Mouse (Mus musculus): ENCODE data around the gene Pced1b. TPM values are rescaled to one million over a fixed set of nuclear protein-coding genes. Genes with fewer than 3 reads are reported as not detected.

Pced1b gene
- total and polyA plus RNA-seq, 3 experiments, result 6.6 to 41.1 (median 8.8) TPM

DNA sequence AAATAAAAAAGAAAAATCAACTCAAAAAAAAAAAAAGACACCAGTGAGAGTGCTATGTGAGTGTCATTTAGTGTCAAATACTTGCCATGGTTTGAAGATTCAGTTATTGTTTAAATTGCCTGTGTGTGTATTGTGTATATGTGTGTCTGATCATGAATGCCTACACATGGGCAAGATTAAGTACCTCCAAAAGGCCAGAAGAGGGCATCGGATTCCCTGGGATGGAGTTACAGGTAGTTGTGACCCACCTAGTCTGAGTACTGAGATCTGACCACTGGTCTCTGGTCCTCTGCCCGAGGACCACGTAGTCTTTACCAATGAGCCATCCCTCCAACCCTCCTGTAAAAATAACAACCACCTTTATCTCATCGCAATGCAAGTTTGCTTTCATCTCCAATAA, 7.5 kb downstream of the Pced1b start:
- Histone ChIP-seq H3K27me3 (ENCODE audit: insufficient read depth, low read length) (no peaks in the 10 kb centered on the region), H3K36me3 (replicated peaks) (no peaks in the 10 kb centered on the region), H3K9me3 (replicated peaks) (peaks cover 65% of the 10 kb centered on the region), H3K4me3 (ENCODE audit: low read depth, low read length) (no peak overlapping the region), H3K4me1 (ENCODE audit: insufficient read depth, low read depth, low read length) (no peaks in the 10 kb centered on the region)
- ATAC-seq (ENCODE audit: extremely low read depth, insufficient number of reproducible peaks, low FRiP score, poor library complexity, severe bottlenecking) (no peak), DNase-seq (ENCODE audit: low spot score) (no peak)
- TF ChIP-seq TAL1 (conservative IDR thresholded peaks at IDR 0.05; ENCODE audit: low read depth, low read length), result no peak
- TF ChIP-seq CTCF (IDR thresholded peaks at IDR 0.05; ENCODE audit: low read depth, low read length), result no peak
- no peak for TF ChIP-seq POLR2AphosphoS5 (IDR thresholded peaks at IDR 0.05; ENCODE audit: insufficient replicate concordance, low read depth, low read length)
- no peak for TF ChIP-seq GATA2 (IDR thresholded peaks at IDR 0.05; ENCODE audit: borderline replicate concordance, low read depth, low read length)
- TF ChIP-seq GATA1 (IDR thresholded peaks at IDR 0.05; ENCODE audit: borderline replicate concordance, low read length), result no peak

DNA sequence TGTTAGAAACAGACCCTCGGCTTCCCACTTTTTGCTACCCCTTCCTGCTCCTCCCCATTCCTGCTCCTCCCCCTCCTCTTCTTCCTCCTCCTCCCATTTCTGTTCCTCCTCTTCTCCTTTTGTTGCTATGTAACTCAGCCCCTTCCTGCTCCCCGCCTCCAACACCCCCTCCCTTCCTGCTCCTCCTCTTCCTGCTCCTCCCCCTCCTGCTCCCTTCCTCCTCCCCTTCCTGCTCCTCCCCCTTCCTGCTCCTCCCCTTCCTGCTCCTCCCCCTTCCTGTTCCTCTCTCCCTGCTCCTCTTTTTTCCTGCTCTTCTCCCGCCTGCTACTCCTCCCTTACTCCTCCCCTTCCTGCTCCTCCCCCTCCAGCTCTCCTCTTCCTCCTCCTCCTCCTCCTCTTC, 8.9 kb downstream of the Pced1b start:
- no peaks in the 10 kb centered on the region for H3K4me1 ChIP-seq (ENCODE audit: insufficient read depth, low read depth, low read length)
- no peaks in the 10 kb centered on the region for H3K27me3 ChIP-seq (ENCODE audit: insufficient read depth, low read length)
- TF ChIP-seq GATA2 (IDR thresholded peaks at IDR 0.05; ENCODE audit: borderline replicate concordance, low read depth, low read length), result no peak
- TF ChIP-seq TAL1 (conservative IDR thresholded peaks at IDR 0.05; ENCODE audit: low read depth, low read length), result no peak
- no peak for TF ChIP-seq GATA1 (IDR thresholded peaks at IDR 0.05; ENCODE audit: borderline replicate concordance, low read length)
- TF ChIP-seq POLR2AphosphoS5 (IDR thresholded peaks at IDR 0.05; ENCODE audit: insufficient replicate concordance, low read depth, low read length), result no peak
- no peak for TF ChIP-seq CTCF (IDR thresholded peaks at IDR 0.05; ENCODE audit: low read depth, low read length)
- no peak overlapping the region for H3K4me3 ChIP-seq (ENCODE audit: low read depth, low read length)
- no peaks in the 10 kb centered on the region for H3K36me3 ChIP-seq (replicated peaks)
- ATAC-seq (ENCODE audit: extremely low read depth, insufficient number of reproducible peaks, low FRiP score, poor library complexity, severe bottlenecking), result no peak
- peaks cover 60% of the 10 kb centered on the region for H3K9me3 ChIP-seq (replicated peaks)
- no peak for DNase-seq (ENCODE audit: low spot score)

DNA sequence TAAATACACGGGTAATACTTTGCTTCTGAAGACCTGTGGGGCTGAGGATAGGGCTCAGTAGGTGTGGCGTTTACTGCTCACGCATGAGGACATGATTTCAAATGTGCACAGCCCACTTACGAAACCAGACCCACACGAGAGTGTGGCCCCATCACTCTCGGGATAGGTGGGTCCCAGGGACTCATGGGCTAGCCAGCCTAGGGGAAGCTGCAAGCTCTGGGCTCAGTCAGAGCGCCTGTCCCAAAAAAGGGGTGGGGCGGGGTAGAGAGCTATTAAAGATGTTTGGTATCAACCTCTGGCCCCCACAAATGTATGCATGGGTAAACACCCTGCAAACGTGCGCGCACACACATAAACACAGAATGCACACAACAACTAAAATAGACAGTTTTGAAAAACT, 9.5 kb downstream of the Pced1b start:
- Histone ChIP-seq H3K4me3 (ENCODE audit: low read depth, low read length) (no peak overlapping the region), H3K36me3 (replicated peaks) (no peaks in the 10 kb centered on the region), H3K27me3 (ENCODE audit: insufficient read depth, low read length) (no peaks in the 10 kb centered on the region), H3K4me1 (ENCODE audit: insufficient read depth, low read depth, low read length) (no peaks in the 10 kb centered on the region), H3K9me3 (replicated peaks) (peaks cover 63% of the 10 kb centered on the region)
- DNase-seq (ENCODE audit: low spot score) (no peak), ATAC-seq (ENCODE audit: extremely low read depth, insufficient number of reproducible peaks, low FRiP score, poor library complexity, severe bottlenecking) (no peak)
- TF ChIP-seq POLR2AphosphoS5 (IDR thresholded peaks at IDR 0.05; ENCODE audit: insufficient replicate concordance, low read depth, low read length) (no peak), CTCF (IDR thresholded peaks at IDR 0.05; ENCODE audit: low read depth, low read length) (no peak), GATA1 (IDR thresholded peaks at IDR 0.05; ENCODE audit: borderline replicate concordance, low read length) (no peak), TAL1 (conservative IDR thresholded peaks at IDR 0.05; ENCODE audit: low read depth, low read length) (no peak)

DNA sequence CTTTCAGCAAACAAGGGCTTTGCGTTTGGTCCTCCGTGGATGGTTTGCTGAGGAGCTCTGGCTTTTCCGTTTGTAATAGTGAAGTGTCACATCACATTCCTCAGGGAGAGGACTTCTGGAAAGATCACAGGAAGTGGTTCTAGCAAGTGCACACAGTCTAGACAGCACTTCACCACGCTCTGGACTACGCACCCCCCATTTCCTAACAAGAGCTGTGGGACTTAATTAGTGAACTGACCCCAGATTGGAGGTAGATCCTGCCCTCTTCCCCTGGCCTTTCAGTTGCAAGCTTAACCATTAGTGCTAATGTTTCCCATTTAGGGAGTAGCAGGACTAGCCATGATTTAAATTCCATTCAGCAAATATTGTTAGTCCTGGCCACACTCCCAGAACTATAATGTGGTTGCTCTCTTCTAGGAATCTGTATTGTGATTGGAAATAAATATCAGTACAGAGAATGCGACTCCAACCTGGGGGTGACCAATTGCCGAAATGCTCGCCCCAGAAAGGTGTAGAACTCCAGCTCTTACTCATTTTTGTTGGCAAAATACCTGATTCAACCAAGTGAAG, 10.4 kb downstream of the Pced1b start:
- Histone ChIP-seq H3K9me3 (replicated peaks) (peaks cover 62% of the 10 kb centered on the region), H3K4me1 (ENCODE audit: insufficient read depth, low read depth, low read length) (no peaks in the 10 kb centered on the region), H3K36me3 (replicated peaks) (no peaks in the 10 kb centered on the region), H3K4me3 (ENCODE audit: low read depth, low read length) (no peak overlapping the region), H3K27me3 (ENCODE audit: insufficient read depth, low read length) (no peaks in the 10 kb centered on the region)
- DNase-seq (ENCODE audit: low spot score), result no peak
- ATAC-seq (ENCODE audit: extremely low read depth, insufficient number of reproducible peaks, low FRiP score, poor library complexity, severe bottlenecking), result no peak
- TF ChIP-seq GATA2 (IDR thresholded peaks at IDR 0.05; ENCODE audit: borderline replicate concordance, low read depth, low read length), result no peak
- no peak for TF ChIP-seq GATA1 (IDR thresholded peaks at IDR 0.05; ENCODE audit: borderline replicate concordance, low read length)
- no peak for TF ChIP-seq TAL1 (conservative IDR thresholded peaks at IDR 0.05; ENCODE audit: low read depth, low read length)
- no peak for TF ChIP-seq POLR2AphosphoS5 (IDR thresholded peaks at IDR 0.05; ENCODE audit: insufficient replicate concordance, low read depth, low read length)
- no peak for TF ChIP-seq CTCF (IDR thresholded peaks at IDR 0.05; ENCODE audit: low read depth, low read length)

DNA sequence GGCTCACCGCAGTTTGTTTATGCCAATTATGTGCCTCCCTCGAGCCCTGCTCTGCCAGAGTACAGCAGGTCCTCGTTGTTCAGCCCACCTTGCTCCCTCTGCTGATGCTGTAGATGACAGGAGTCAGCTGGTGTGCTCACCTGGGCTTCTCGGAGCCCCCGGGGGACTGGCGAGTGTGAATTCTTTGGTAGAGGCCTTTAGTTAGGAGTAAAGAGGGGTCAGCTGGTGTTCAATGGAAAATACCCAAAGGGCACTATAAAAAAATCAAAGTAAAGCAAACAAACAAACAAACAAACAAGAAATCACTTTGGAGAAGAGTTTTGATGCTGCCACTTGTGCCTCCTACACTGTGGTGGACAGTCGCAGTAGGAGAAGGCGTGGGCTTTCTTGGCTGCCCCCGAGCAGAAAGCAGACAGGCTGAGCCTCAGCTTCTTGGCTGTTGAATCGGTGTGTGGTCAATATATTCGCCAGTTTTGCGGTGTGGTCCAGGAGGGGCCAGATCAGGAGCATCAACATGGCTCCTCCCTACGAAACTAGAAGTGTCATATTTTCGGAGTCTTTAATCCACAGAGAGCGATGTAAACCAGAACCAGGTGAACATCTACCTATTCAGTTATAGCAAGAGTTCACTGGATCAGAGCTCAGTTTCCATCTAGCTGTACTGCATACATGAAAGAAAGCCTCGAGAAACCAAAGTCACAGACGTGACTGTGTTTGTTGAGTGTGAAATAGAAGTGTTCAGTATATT, 11.8 kb downstream of the Pced1b start:
- H3K27me3 ChIP-seq (ENCODE audit: insufficient read depth, low read length), result no peaks in the 10 kb centered on the region
- no peaks in the 10 kb centered on the region for H3K4me1 ChIP-seq (ENCODE audit: insufficient read depth, low read depth, low read length)
- H3K9me3 ChIP-seq (replicated peaks), result peaks cover 58% of the 10 kb centered on the region
- no peak overlapping the region for H3K4me3 ChIP-seq (ENCODE audit: low read depth, low read length)
- no peak for ATAC-seq (ENCODE audit: extremely low read depth, insufficient number of reproducible peaks, low FRiP score, poor library complexity, severe bottlenecking)
- no peaks in the 10 kb centered on the region for H3K36me3 ChIP-seq (replicated peaks)
- no peak for DNase-seq (ENCODE audit: low spot score)
- TF ChIP-seq POLR2AphosphoS5 (IDR thresholded peaks at IDR 0.05; ENCODE audit: insufficient replicate concordance, low read depth, low read length) (no peak), TAL1 (conservative IDR thresholded peaks at IDR 0.05; ENCODE audit: low read depth, low read length) (no peak), CTCF (IDR thresholded peaks at IDR 0.05; ENCODE audit: low read depth, low read length) (no peak), GATA1 (IDR thresholded peaks at IDR 0.05; ENCODE audit: borderline replicate concordance, low read length) (no peak), GATA2 (IDR thresholded peaks at IDR 0.05; ENCODE audit: borderline replicate concordance, low read depth, low read length) (no peak)

DNA sequence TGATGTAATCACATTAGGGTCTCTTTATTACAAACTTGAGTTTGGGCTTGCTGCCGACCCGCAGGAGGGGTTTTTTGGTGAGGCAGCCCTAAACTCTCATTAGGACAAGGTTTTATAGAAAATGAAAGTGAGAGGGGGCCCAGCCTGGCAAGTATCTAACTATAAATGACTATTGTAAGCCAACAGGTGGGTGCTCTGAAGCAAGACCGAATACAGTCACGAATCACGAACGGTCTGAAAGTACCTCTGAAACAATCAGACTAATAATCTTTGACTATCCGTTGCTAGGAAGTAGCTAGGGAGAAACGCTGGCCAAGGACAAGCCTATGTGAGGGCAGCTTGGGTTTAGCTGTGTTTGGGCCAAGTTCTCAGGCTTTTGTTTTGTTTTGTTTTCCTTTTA, 12.4 kb downstream of the Pced1b start:
- Histone ChIP-seq H3K4me1 (ENCODE audit: insufficient read depth, low read depth, low read length) (no peaks in the 10 kb centered on the region), H3K27me3 (ENCODE audit: insufficient read depth, low read length) (no peaks in the 10 kb centered on the region), H3K36me3 (replicated peaks) (no peaks in the 10 kb centered on the region), H3K4me3 (ENCODE audit: low read depth, low read length) (no peak overlapping the region), H3K9me3 (replicated peaks) (peaks cover 62% of the 10 kb centered on the region)
- no peak for DNase-seq (ENCODE audit: low spot score)
- no peak for ATAC-seq (ENCODE audit: extremely low read depth, insufficient number of reproducible peaks, low FRiP score, poor library complexity, severe bottlenecking)
- no peak for TF ChIP-seq GATA1 (IDR thresholded peaks at IDR 0.05; ENCODE audit: borderline replicate concordance, low read length)
- TF ChIP-seq CTCF (IDR thresholded peaks at IDR 0.05; ENCODE audit: low read depth, low read length), result no peak

All from G1E (cell line).